Comparison of ENCODE assay signal across 9 mouse cellular contexts in genomic region chr14:52313931-52314807, GRCm38 (mm10). TPM values are rescaled to one million over a fixed set of nuclear protein-coding genes. Genes with fewer than 3 reads are reported as not detected.
A peak's percentile ranks its signal among the peaks of the same experiment; 100 is the strongest.
DNase-seq lines count a peak whose midpoint lies in the region; ATAC-seq and TF ChIP-seq lines count a peak whose summit lies in the region.
"Had no signal": no experiment of that assay in that cellular context is flagged by ENCODE, and none has a peak within 500 bp of the region (broad histone marks: within the 10 kb centered on the region; RNA-seq: fewer than 3 reads in every experiment).

No protein-coding gene starts in this region.

- 78% methylated on average over 26 of the region's 26 CpGs for WGBS in heart, embryonic 16.5 days
- 56% methylated on average over 26 of the region's 26 CpGs for WGBS in bone marrow, adult 2 months
- WGBS in hindbrain, embryonic 11.5 days: 86% methylated on average over 26 of the region's 26 CpGs
- 83% methylated on average over 26 of the region's 26 CpGs for WGBS in midbrain, embryonic 12.5 days

- H3K27ac ChIP-seq in heart, embryonic 16.5 days (ENCODE audit: low read length): no peak overlapping the region
- H3K27ac ChIP-seq in bone marrow, adult 2 months (ENCODE audit: control insufficient read depth, insufficient read depth, low read depth, low read length, poor library complexity): no peak overlapping the region
- H3K27ac ChIP-seq in hindbrain, embryonic 11.5 days (ENCODE audit: low read depth, low read length): no peak overlapping the region
- H3K27ac ChIP-seq in midbrain, embryonic 12.5 days (replicated peaks): peak overlapping the region; percentile 49; the same call in 1 of the 2 replicates

- intact Hi-C loops in heart, postnatal 14 days (cut with DNase I): no loop called here

- peak overlapping the region; percentile 1; the same call in 1 of the 2 replicates for H3K4me2 ChIP-seq in heart, embryonic 16.5 days (ENCODE audit: low read depth, low read length)
- H3K4me2 ChIP-seq in hindbrain, embryonic 11.5 days (replicated peaks; ENCODE audit: low read depth, low read length): peak overlapping the region; percentile 80
- H3K4me2 ChIP-seq in midbrain, embryonic 12.5 days (replicated peaks): peak overlapping the region; percentile 82

- peaks cover 24% of the 10 kb centered on the region for H3K36me3 ChIP-seq in heart, embryonic 16.5 days (ENCODE audit: control insufficient read depth, insufficient read depth)
- peaks cover 27% of the 10 kb centered on the region for H3K36me3 ChIP-seq in hindbrain, embryonic 11.5 days (ENCODE audit: control insufficient read depth, insufficient read depth, low read length)
- peaks cover 60% of the 10 kb centered on the region for H3K36me3 ChIP-seq in midbrain, embryonic 12.5 days

- TF ChIP-seq POLR2A in bone marrow, adult 2 months (IDR thresholded peaks at IDR 0.05; ENCODE audit: borderline replicate concordance, control insufficient read depth, low read depth, low read length): no peak

- no peaks in the 10 kb centered on the region; the same call in 1 of the 2 replicates for H3K9me3 ChIP-seq in heart, embryonic 16.5 days (replicated peaks; ENCODE audit: control insufficient read depth, low read length)
- no peaks in the 10 kb centered on the region for H3K9me3 ChIP-seq in hindbrain, embryonic 11.5 days (ENCODE audit: control insufficient read depth, low read length)
- H3K9me3 ChIP-seq in midbrain, embryonic 12.5 days: no peaks in the 10 kb centered on the region
- H3K9me3 ChIP-seq: G1E had no signal

- TF ChIP-seq CTCF in bone marrow, adult 2 months (IDR thresholded peaks at IDR 0.05; ENCODE audit: control insufficient read depth, insufficient read depth, low read length): no peak

- no peak overlapping the region for H3K4me3 ChIP-seq in heart, embryonic 16.5 days (ENCODE audit: low read length)
- H3K4me3 ChIP-seq in bone marrow, adult 2 months (replicated peaks; ENCODE audit: control insufficient read depth, low read depth, low read length): peak overlapping the region; percentile 1
- peak overlapping the region; percentile 79 for H3K4me3 ChIP-seq in hindbrain, embryonic 11.5 days (ENCODE audit: low read depth, low read length)
- H3K4me3 ChIP-seq in midbrain, embryonic 12.5 days: peak overlapping the region; percentile 79

- H3K27me3 ChIP-seq in heart, embryonic 16.5 days (ENCODE audit: control insufficient read depth, insufficient read depth, low read length): no peaks in the 10 kb centered on the region
- no peaks in the 10 kb centered on the region for H3K27me3 ChIP-seq in hindbrain, embryonic 11.5 days (ENCODE audit: control insufficient read depth, insufficient read depth, low read length)
- H3K27me3 ChIP-seq in midbrain, embryonic 12.5 days: no peaks in the 10 kb centered on the region

- H3K9ac ChIP-seq in heart, embryonic 16.5 days (ENCODE audit: low read length): no peak overlapping the region
- peak overlapping the region; percentile 96 for H3K9ac ChIP-seq in hindbrain, embryonic 11.5 days (ENCODE audit: low read depth, low read length)
- peak overlapping the region; percentile 96 for H3K9ac ChIP-seq in midbrain, embryonic 12.5 days (replicated peaks)

- no peak for DNase-seq in heart, postnatal 14 days
- DNase-seq in hindbrain, embryonic 11.5 days (ENCODE audit: low spot score): no peak
- no peak for DNase-seq in left cerebral cortex, adult 8-10 months (ENCODE audit: low spot score in 2 of 2)

- H3K4me1 ChIP-seq in heart, embryonic 16.5 days (ENCODE audit: control insufficient read depth, insufficient read depth, low read length): peaks cover 9% of the 10 kb centered on the region
- no peaks in the 10 kb centered on the region for H3K4me1 ChIP-seq in bone marrow, adult 2 months (ENCODE audit: control insufficient read depth, insufficient read depth, low read length)
- H3K4me1 ChIP-seq in hindbrain, embryonic 11.5 days (replicated peaks; ENCODE audit: control insufficient read depth, insufficient read depth, low read length): peaks cover 2% of the 10 kb centered on the region
- H3K4me1 ChIP-seq in midbrain, embryonic 12.5 days: peaks cover 50% of the 10 kb centered on the region

- ATAC-seq in heart, embryonic 16.5 days (replicated peaks; ENCODE audit: extremely low read depth, insufficient read depth, low FRiP score): no peak
- no peak for ATAC-seq in hindbrain, embryonic 11.5 days (ENCODE audit: low FRiP score)
- no peak for ATAC-seq in midbrain, embryonic 12.5 days (ENCODE audit: low FRiP score, low read depth)
- no peak for ATAC-seq in inflammation-experienced regulatory T-cells, adult 6 months
- ATAC-seq in cerebellum, adult (ENCODE audit: insufficient number of reproducible peaks, low FRiP score, low TSS enrichment): no peak

RNA-seq across cellular contexts. Expression of gene Mettl3, which starts 9.2 kb away (rescaled TPM):
- polyA plus RNA-seq in heart, embryonic 16.5 days (2015; fragmentation: Nextera tagmentation; extraction: Ambion mirVana): 28.1 and 28.7 TPM in 2 replicates
- total RNA-seq in heart, postnatal 14 days (2021): 10 to 100 TPM; 19.1 to 19.5 TPM
- 64.5 and 98.3 TPM in 2 replicates for polyA plus RNA-seq in bone marrow, adult 2 months (2011; ENCODE audit: insufficient read depth, insufficient read length, low replicate concordance, missing spikeins)
- 46.0 and 48.7 TPM in 2 replicates for polyA plus RNA-seq in hindbrain, embryonic 11.5 days (2014; fragmentation: Nextera tagmentation; extraction: Ambion mirVana)
- polyA plus RNA-seq in midbrain, embryonic 12.5 days (2016; fragmentation: Nextera tagmentation; extraction: Ambion mirVana): 58.8 and 62.1 TPM in 2 replicates
- total RNA-seq in left cerebral cortex, adult 8-10 months (2022): 10 to 100 TPM; 30.0 to 35.0 (median 32.4) TPM
- polyA plus RNA-seq in inflammation-experienced regulatory T-cells, adult 6 months (2017; shearing (Covaris generic)): 10 to 100 TPM; 37.5 to 63.7 (median 40.4) TPM

RNA-seq across cellular contexts. Expression of gene Sall2, which starts 14.4 kb away (rescaled TPM):
- 5.1 and 5.6 TPM in 2 replicates for polyA plus RNA-seq in heart, embryonic 16.5 days (2015; fragmentation: Nextera tagmentation; extraction: Ambion mirVana)
- total RNA-seq in heart, postnatal 14 days (2021): 1 to 10 TPM; 2.2 to 2.9 TPM
- polyA plus RNA-seq in bone marrow, adult 2 months (2011; ENCODE audit: insufficient read depth, insufficient read length, low replicate concordance, missing spikeins): 0.66 and 1.7 TPM in 2 replicates
- polyA plus RNA-seq in hindbrain, embryonic 11.5 days (2014; fragmentation: Nextera tagmentation; extraction: Ambion mirVana): 37.7 and 45.0 TPM in 2 replicates
- polyA plus RNA-seq in midbrain, embryonic 12.5 days (2016; fragmentation: Nextera tagmentation; extraction: Ambion mirVana): 70.3 and 77.6 TPM in 2 replicates
- 10 to 100 TPM; 36.6 to 43.7 (median 40.9) TPM for total RNA-seq in left cerebral cortex, adult 8-10 months (2022)
- polyA plus RNA-seq in inflammation-experienced regulatory T-cells, adult 6 months (2017; shearing (Covaris generic)): 1 to 10 TPM; 1.5 to 4.4 (median 3.9) TPM

RNA-seq across cellular contexts. Expression of gene Rab2b, which starts 34.8 kb away (rescaled TPM):
- polyA plus RNA-seq in heart, embryonic 16.5 days (2015; fragmentation: Nextera tagmentation; extraction: Ambion mirVana): 15.5 and 16.5 TPM in 2 replicates
- 1 to 10 TPM; 5.5 to 7.1 TPM for total RNA-seq in heart, postnatal 14 days (2021)
- 6.7 and 7.9 TPM in 2 replicates for polyA plus RNA-seq in bone marrow, adult 2 months (2011; ENCODE audit: insufficient read depth, insufficient read length, low replicate concordance, missing spikeins)
- 44.1 and 45.2 TPM in 2 replicates for polyA plus RNA-seq in hindbrain, embryonic 11.5 days (2014; fragmentation: Nextera tagmentation; extraction: Ambion mirVana)
- 38.5 and 45.8 TPM in 2 replicates for polyA plus RNA-seq in midbrain, embryonic 12.5 days (2016; fragmentation: Nextera tagmentation; extraction: Ambion mirVana)
- total RNA-seq in left cerebral cortex, adult 8-10 months (2022): 10 to 100 TPM; 34.9 to 41.4 (median 38.6) TPM
- polyA plus RNA-seq in inflammation-experienced regulatory T-cells, adult 6 months (2017; shearing (Covaris generic)): 10 to 100 TPM; 17.2 to 25.9 (median 23.6) TPM

RNA-seq across cellular contexts. Expression of gene Tox4, which starts 35.2 kb away (rescaled TPM):
- 28.8 and 33.7 TPM in 2 replicates for polyA plus RNA-seq in heart, embryonic 16.5 days (2015; fragmentation: Nextera tagmentation; extraction: Ambion mirVana)
- 10 to 100 TPM; 35.5 to 36.7 TPM for total RNA-seq in heart, postnatal 14 days (2021)
- polyA plus RNA-seq in bone marrow, adult 2 months (2011; ENCODE audit: insufficient read depth, insufficient read length, low replicate concordance, missing spikeins): 8.3 and 25.6 TPM in 2 replicates
- polyA plus RNA-seq in hindbrain, embryonic 11.5 days (2014; fragmentation: Nextera tagmentation; extraction: Ambion mirVana): 55.3 and 60.1 TPM in 2 replicates
- polyA plus RNA-seq in midbrain, embryonic 12.5 days (2016; fragmentation: Nextera tagmentation; extraction: Ambion mirVana): 53.0 and 54.2 TPM in 2 replicates
- 10 to 100 TPM; 57.5 to 72.6 (median 62.7) TPM for total RNA-seq in left cerebral cortex, adult 8-10 months (2022)
- 10 to 100 TPM; 72.4 to 95.3 (median 75.9) TPM for polyA plus RNA-seq in inflammation-experienced regulatory T-cells, adult 6 months (2017; shearing (Covaris generic))

RNA-seq across cellular contexts. Expression of gene Olfr1513, which starts 42.0 kb away (rescaled TPM):
- not detected in 2 replicates for polyA plus RNA-seq in heart, embryonic 16.5 days (2015; fragmentation: Nextera tagmentation; extraction: Ambion mirVana)
- total RNA-seq in heart, postnatal 14 days (2021): not detected
- not detected in 2 replicates for polyA plus RNA-seq in bone marrow, adult 2 months (2011; ENCODE audit: insufficient read depth, insufficient read length, low replicate concordance, missing spikeins)
- not detected in 2 replicates for polyA plus RNA-seq in hindbrain, embryonic 11.5 days (2014; fragmentation: Nextera tagmentation; extraction: Ambion mirVana)
- not detected in 2 replicates for polyA plus RNA-seq in midbrain, embryonic 12.5 days (2016; fragmentation: Nextera tagmentation; extraction: Ambion mirVana)
- total RNA-seq in left cerebral cortex, adult 8-10 months (2022): not detected
- not detected for polyA plus RNA-seq in inflammation-experienced regulatory T-cells, adult 6 months (2017; shearing (Covaris generic))
- polyA plus RNA-seq: G1E had no signal

Comparison
In these comparisons a context has a peak if more than half of its experiments do, and no peak if none do; other contexts are left out.
1. H3K4me2 ChIP-seq: peak in every context shown above with its lines; median percentile 82 in midbrain, embryonic 12.5 days; 80 in hindbrain, embryonic 11.5 days; 1 in heart, embryonic 16.5 days.